ENCODE assay signal across 10 mouse cellular contexts in genomic region chr19:23351808-23352491, GRCm38 (mm10).
DNase-seq lines count a peak whose midpoint lies in the region; ATAC-seq lines count a peak whose summit lies in the region.
"Had no signal": no experiment of that assay in that cellular context is flagged by ENCODE, and none has a peak within 500 bp of the region (broad histone marks: within the 10 kb centered on the region; RNA-seq: fewer than 3 reads in every experiment).

No protein-coding gene starts in this region.

- 0 out of 2 replicates have a peak overlapping the region, but pooled peaks have one; percentile 7 for H3K27ac ChIP-seq in intestine, embryonic 14.5 days (ENCODE audit: low read depth)
- H3K27ac ChIP-seq in intestine, embryonic 16.5 days (ENCODE audit: low read length): no peak overlapping the region; the same call in 1 of the 2 replicates
- H3K27ac ChIP-seq in embryonic facial prominence, embryonic 11.5 days (replicated peaks; ENCODE audit: low read depth, low read length): no peak overlapping the region
- H3K27ac ChIP-seq: forebrain, embryonic 15.5 days; liver, embryonic 14.5 days had no signal

- 47% methylated on average over 13 of the region's 13 CpGs for WGBS in intestine, embryonic 14.5 days
- WGBS in intestine, embryonic 16.5 days: 66% methylated on average over 13 of the region's 13 CpGs
- WGBS in embryonic facial prominence, embryonic 11.5 days: 77% methylated on average over 13 of the region's 13 CpGs

- H3K27me3 ChIP-seq in intestine, embryonic 14.5 days (replicated peaks; ENCODE audit: control insufficient read depth, insufficient read depth, low read length): no peaks in the 10 kb centered on the region
- H3K27me3 ChIP-seq in intestine, embryonic 16.5 days (replicated peaks; ENCODE audit: control insufficient read depth, insufficient read depth, low read length): no peaks in the 10 kb centered on the region
- H3K27me3 ChIP-seq in embryonic facial prominence, embryonic 11.5 days (ENCODE audit: control insufficient read depth, insufficient read depth, low read length): no peaks in the 10 kb centered on the region
- H3K27me3 ChIP-seq: forebrain, embryonic 15.5 days had no signal

- peaks cover 2% of the 10 kb centered on the region; the same call in 1 of the 2 replicates for H3K4me1 ChIP-seq in intestine, embryonic 14.5 days (replicated peaks; ENCODE audit: control insufficient read depth, insufficient read depth, low read length)
- no peaks in the 10 kb centered on the region for H3K4me1 ChIP-seq in intestine, embryonic 16.5 days (ENCODE audit: control insufficient read depth, insufficient read depth, low read length)
- H3K4me1 ChIP-seq in embryonic facial prominence, embryonic 11.5 days (ENCODE audit: control insufficient read depth, insufficient read depth, low read length): no peaks in the 10 kb centered on the region

- intact Hi-C loops in heart, postnatal 25 days (cut with DNase I): no loop called here
- intact Hi-C loops in left cerebral cortex, postnatal 14 days (cut with DNase I): no loop called here

- H3K9ac ChIP-seq in intestine, embryonic 14.5 days (ENCODE audit: low read length): no peak overlapping the region
- H3K9ac ChIP-seq in intestine, embryonic 16.5 days (ENCODE audit: low read depth, low read length): no peak overlapping the region
- H3K9ac ChIP-seq in embryonic facial prominence, embryonic 11.5 days (replicated peaks; ENCODE audit: low read length): no peak overlapping the region
- H3K9ac ChIP-seq: forebrain, embryonic 15.5 days; liver, embryonic 14.5 days had no signal

- no peaks in the 10 kb centered on the region for H3K9me3 ChIP-seq in intestine, embryonic 14.5 days (ENCODE audit: control insufficient read depth, low read length)
- no peaks in the 10 kb centered on the region for H3K9me3 ChIP-seq in intestine, embryonic 16.5 days (ENCODE audit: control insufficient read depth, low read length)
- H3K9me3 ChIP-seq in embryonic facial prominence, embryonic 11.5 days (replicated peaks; ENCODE audit: control insufficient read depth, low read length): no peaks in the 10 kb centered on the region
- H3K9me3 ChIP-seq: forebrain, embryonic 15.5 days had no signal

- no peak overlapping the region for H3K4me3 ChIP-seq in intestine, embryonic 14.5 days (ENCODE audit: low read depth, low read length)
- no peak overlapping the region for H3K4me3 ChIP-seq in intestine, embryonic 16.5 days (ENCODE audit: low read length)
- no peak overlapping the region for H3K4me3 ChIP-seq in embryonic facial prominence, embryonic 11.5 days (ENCODE audit: low read depth, low read length)
- H3K4me3 ChIP-seq: forebrain, embryonic 15.5 days had no signal

- no peak overlapping the region for H3K4me2 ChIP-seq in intestine, embryonic 14.5 days (ENCODE audit: low read length)
- no peak overlapping the region for H3K4me2 ChIP-seq in intestine, embryonic 16.5 days (ENCODE audit: low read depth, low read length)
- no peak overlapping the region for H3K4me2 ChIP-seq in embryonic facial prominence, embryonic 11.5 days (ENCODE audit: low read depth, low read length)
- H3K4me2 ChIP-seq: forebrain, embryonic 15.5 days had no signal

- no peak for ATAC-seq in intestine, embryonic 14.5 days (replicated peaks; ENCODE audit: low FRiP score, low TSS enrichment, low read depth)
- no peak; the same call in 1 of the 2 replicates for ATAC-seq in intestine, embryonic 16.5 days
- no peak for ATAC-seq in embryonic facial prominence, embryonic 11.5 days (replicated peaks; ENCODE audit: insufficient number of reproducible peaks, low FRiP score, low TSS enrichment, low read depth)
- ATAC-seq: forebrain, embryonic 15.5 days had no signal

- DNase-seq in intestine, embryonic 14.5 days (ENCODE audit: low spot score): peak; percentile 55
- peak; percentile 26 for DNase-seq in embryonic facial prominence, embryonic 11.5 days (ENCODE audit: low spot score)
- DNase-seq in heart, postnatal 25 days (ENCODE audit: low spot score): peak; percentile 23
- peak; percentile 27 for DNase-seq in lung, postnatal 14 days
- no peak for DNase-seq in spleen, postnatal 10 days (ENCODE audit: low spot score in 2 of 2)
- DNase-seq in left cerebral cortex, postnatal 14 days (ENCODE audit: low spot score in 2 of 2): no peak
- no peak for DNase-seq in left cerebral cortex, adult 8-10 months (ENCODE audit: low spot score in 2 of 2)

- H3K36me3 ChIP-seq in intestine, embryonic 14.5 days (ENCODE audit: control insufficient read depth, insufficient read depth, low read length): no peaks in the 10 kb centered on the region
- H3K36me3 ChIP-seq in intestine, embryonic 16.5 days (ENCODE audit: control insufficient read depth, insufficient read depth, low read length): no peaks in the 10 kb centered on the region
- no peaks in the 10 kb centered on the region for H3K36me3 ChIP-seq in embryonic facial prominence, embryonic 11.5 days (replicated peaks; ENCODE audit: control insufficient read depth, insufficient read depth, low read depth, low read length)
- H3K36me3 ChIP-seq: forebrain, embryonic 15.5 days had no signal

Comparison
In these comparisons a context has a peak if more than half of its experiments do, and no peak if none do; other contexts are left out.
1. DNase-seq: peak in intestine, embryonic 14.5 days (single experiment), embryonic facial prominence, embryonic 11.5 days (single experiment), heart, postnatal 25 days (single experiment) and lung, postnatal 14 days (single experiment); none in spleen, postnatal 10 days (0 of 2), left cerebral cortex, postnatal 14 days (0 of 2) and left cerebral cortex, adult 8-10 months (0 of 2).